Mouse (Mus musculus): ENCODE data around the gene Fig4.

DNA sequence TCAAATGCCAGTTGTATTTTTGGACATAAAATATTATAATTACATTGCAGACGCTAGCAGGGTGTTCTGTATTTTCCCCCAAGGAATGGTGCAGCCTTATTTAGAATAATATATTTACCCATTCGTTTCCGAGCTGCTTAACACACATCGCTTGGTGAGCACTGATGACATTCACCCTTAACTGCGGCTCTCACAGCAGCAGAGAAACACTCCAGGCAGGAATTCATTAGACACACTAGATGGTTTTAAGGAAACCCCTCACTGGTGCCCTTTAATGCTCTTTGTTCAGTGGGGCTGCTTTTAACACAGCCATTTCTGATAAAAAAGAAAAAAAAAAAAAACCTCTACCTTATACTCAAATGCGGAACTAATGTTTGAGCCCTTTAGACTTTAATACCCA lies 104.3 kb downstream of the Fig4 start:
- TF ChIP-seq CTCF (IDR thresholded peaks at IDR 0.05; ENCODE audit: low read depth): no peak
- TF ChIP-seq EP300 (IDR thresholded peaks at IDR 0.05; ENCODE audit: low read depth): no peak
